Mouse (Mus musculus) limb, embryonic 11.5 days (tissue): ENCODE results near the gene Zfp62. TPM values are rescaled to one million over a fixed set of nuclear protein-coding genes. Genes with fewer than 3 reads are reported as not detected.

Source experiments
- ATAC-seq: fragments of 200-750 bp; cut with Nextera tagmentation; 2 replicates; pipeline ENCODE4 v1.8.0; 2017; ENCODE audit warnings: low read depth; ENCODE audit not compliant: insufficient number of reproducible peaks, low FRiP score, low TSS enrichment
- DNase-seq: peaks from one replicate; pipeline ENCODE4 v3.0.0-alpha.2; 2015; ENCODE audit warnings: low spot score
- H3K27ac ChIP-seq: fragments of 300-500 bp; sonication (generic); replicated peaks from 2 replicates; pipeline ENCODE4 v1.5.1; 2014; ENCODE audit warnings: low read depth, mild to moderate bottlenecking, low read length
- H3K27me3 ChIP-seq: fragments of 300-500 bp; sonication (generic); 2 replicates; pipeline ENCODE4 v1.6.1; 2014; ENCODE audit warnings: mild to moderate bottlenecking, low read length, mixed read lengths; ENCODE audit not compliant: control insufficient read depth, insufficient read depth
- H3K36me3 ChIP-seq: fragments of 300-500 bp; sonication (generic); 2 replicates; pipeline ENCODE4 v1.6.1; 2014; ENCODE audit warnings: mild to moderate bottlenecking, low read length, moderate library complexity, mixed read lengths; ENCODE audit not compliant: control insufficient read depth, insufficient read depth
- H3K4me1 ChIP-seq: fragments of 300-500 bp; sonication (generic); 2 replicates; pipeline ENCODE4 v1.6.1; 2014; ENCODE audit warnings: low read length, mixed read lengths; ENCODE audit not compliant: control insufficient read depth, insufficient read depth
- H3K4me2 ChIP-seq: fragments of 300-500 bp; sonication (generic); 2 replicates; pipeline ENCODE4 v1.6.1; 2014; ENCODE audit warnings: low read depth, mild to moderate bottlenecking, moderate library complexity; ENCODE audit not compliant: severe bottlenecking
- H3K4me3 ChIP-seq: fragments of 300-500 bp; sonication (generic); 2 replicates; pipeline ENCODE4 v1.5.1; 2014; ENCODE audit warnings: low read depth, low read length
- H3K9ac ChIP-seq: fragments of 300-500 bp; sonication (generic); 2 replicates; pipeline ENCODE4 v1.6.1; 2014; ENCODE audit warnings: mild to moderate bottlenecking, low read length
- H3K9me3 ChIP-seq: fragments of 300-500 bp; sonication (generic); 2 replicates; pipeline ENCODE4 v1.6.1; 2016; ENCODE audit warnings: low read length; ENCODE audit not compliant: control insufficient read depth
- WGBS: fragments of 180-500 bp; shearing (Covaris S2); extraction: QIAGEN DNeasy Blood & Tissue Kit; methylation state at CpG from one replicate; pipeline ENCODE4 v1.1.7; 2014; 5-methylcytosine and 5-hydroxymethylcytosine counted together
- polyA plus RNA-seq: library from polyadenylated mRNA; unstranded; fragments of >200 nt; fragmentation: Nextera tagmentation; extraction: Ambion mirVana; gene quantifications from 2 replicates; pipeline ENCODE4 v1.2.1, GENCODE M21; 2014

Gene Zfp62
- polyA plus RNA-seq, 1 experiment from 2014 or later, result 54.1 TPM

- Histone ChIP-seq H3K9me3 (no peaks in the 10 kb centered on the region), H3K9ac (no peak overlapping the region), H3K4me3 (no peak overlapping the region), H3K27me3 (no peaks in the 10 kb centered on the region), H3K4me1 (peaks cover 16% of the 10 kb centered on the region; the same call in 1 of the 2 replicates), H3K36me3 (no peaks in the 10 kb centered on the region), H3K4me2 (no peak overlapping the region), H3K27ac (no peak overlapping the region)
- WGBS, result 84% methylated on average over 6 of the region's 6 CpGs
- ATAC-seq, result no peak
- DNase-seq, result peak; percentile 20
Measured at GRCm38 (mm10) chr11:49248226-49248973, 45.3 kb downstream of the Zfp62 start.

GRCm38 (mm10) chr11:49248974-49249700 is 46.0 kb downstream of the Zfp62 start:
- H3K4me1 ChIP-seq, result peaks cover 16% of the 10 kb centered on the region; the same call in 1 of the 2 replicates
- DNase-seq, result peak; percentile 17
- no peaks in the 10 kb centered on the region for H3K36me3 ChIP-seq
- H3K9me3 ChIP-seq, result no peaks in the 10 kb centered on the region
- no peak for ATAC-seq
- H3K4me2 ChIP-seq, result no peak overlapping the region
- no peaks in the 10 kb centered on the region for H3K27me3 ChIP-seq
- 81% methylated on average over 6 of the region's 6 CpGs for WGBS
- no peak overlapping the region for H3K9ac ChIP-seq
- no peak overlapping the region for H3K4me3 ChIP-seq
- no peak overlapping the region for H3K27ac ChIP-seq

GRCm38 (mm10) chr11:49249811-49250421 is 46.8 kb downstream of the Zfp62 start:
- Histone ChIP-seq H3K9me3 (no peaks in the 10 kb centered on the region), H3K36me3 (no peaks in the 10 kb centered on the region), H3K4me1 (peaks cover 11% of the 10 kb centered on the region; the same call in 1 of the 2 replicates), H3K9ac (peak overlapping the region; percentile 93), H3K4me3 (peak overlapping the region; percentile 77), H3K27me3 (no peaks in the 10 kb centered on the region), H3K4me2 (peak overlapping the region; percentile 75), H3K27ac (peak overlapping the region; percentile 83; the same call in 1 of the 2 replicates)
- no peak for DNase-seq
- WGBS, result 26% methylated on average over 10 of the region's 10 CpGs
- ATAC-seq, result 0 out of 2 replicates have a peak, but pooled peaks have one; percentile 19

DNA sequence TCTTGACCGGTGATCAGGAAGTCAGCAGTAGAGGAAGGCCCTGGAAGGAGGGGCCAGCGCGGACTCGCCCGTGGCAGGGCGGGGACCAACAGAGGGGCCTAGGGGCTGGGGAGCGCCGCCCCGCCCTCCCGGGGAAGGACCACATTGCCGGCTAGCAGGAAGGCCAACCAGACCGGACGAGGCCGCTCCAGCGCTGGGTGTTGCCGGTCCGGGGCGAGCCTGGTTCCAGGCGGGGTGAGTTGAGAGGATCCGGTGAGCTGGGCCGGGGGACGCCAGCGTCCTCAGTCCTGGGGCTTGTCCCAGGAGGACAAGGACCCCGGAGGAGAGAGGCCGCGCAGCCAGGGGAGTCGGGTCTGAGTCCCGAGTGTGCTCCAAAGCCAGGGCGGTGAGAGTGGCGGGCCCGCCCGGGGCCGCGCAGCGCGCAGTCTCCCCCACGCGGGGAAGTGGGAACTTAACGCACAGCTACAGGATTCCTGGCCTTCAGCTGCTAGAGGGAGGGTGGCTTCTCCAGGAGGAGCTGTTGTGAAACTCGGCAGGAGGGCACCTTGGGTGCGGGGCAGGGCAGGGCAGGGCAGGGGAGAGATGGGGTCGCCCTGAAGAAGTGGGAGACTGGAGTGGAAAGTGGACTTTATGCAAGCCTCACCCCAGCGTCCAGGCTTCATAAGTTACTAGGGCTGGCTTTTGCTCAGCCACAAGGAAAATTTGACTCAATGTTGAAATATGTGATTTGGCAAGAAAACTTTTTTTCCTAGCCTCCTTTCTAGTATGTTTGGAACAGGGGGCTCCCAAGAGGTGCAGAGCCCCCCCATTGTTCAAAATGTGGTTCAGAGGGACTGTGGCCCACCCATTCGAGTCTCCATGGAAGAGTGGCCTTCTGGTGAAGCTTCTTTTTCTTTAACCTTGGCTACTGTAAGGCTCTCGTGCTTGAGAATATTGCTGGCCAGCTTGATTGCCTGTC is 47.6 kb downstream of the Zfp62 start:
- WGBS, result 2% methylated on average over 45 of the region's 45 CpGs
- H3K4me3 ChIP-seq, result peak overlapping the region; percentile 77
- H3K27me3 ChIP-seq, result no peaks in the 10 kb centered on the region

GRCm38 (mm10) chr11:49251380-49251761 is 48.3 kb downstream of the Zfp62 start:
- Histone ChIP-seq H3K4me3 (peak overlapping the region; percentile 77), H3K27me3 (no peaks in the 10 kb centered on the region), H3K9me3 (no peaks in the 10 kb centered on the region), H3K4me1 (0 out of 2 replicates have a peak, but pooled peaks cover 6% of the 10 kb centered on the region), H3K36me3 (no peaks in the 10 kb centered on the region), H3K27ac (no peak overlapping the region), H3K9ac (no peak overlapping the region), H3K4me2 (peak overlapping the region; percentile 75)
- DNase-seq, result no peak
- no peak for ATAC-seq
- 70% methylated on average over 7 of the region's 7 CpGs for WGBS

More for the DNA sequence above, 47.6 kb downstream of the Zfp62 start:
- no peaks in the 10 kb centered on the region for H3K36me3 ChIP-seq
- ATAC-seq (peak; percentile 95), DNase-seq (peak; percentile 91)
- no peaks in the 10 kb centered on the region for H3K9me3 ChIP-seq
- H3K27ac ChIP-seq, result peak overlapping the region; percentile 83
- H3K4me1 ChIP-seq, result 0 out of 2 replicates have a peak, but pooled peaks cover 6% of the 10 kb centered on the region
- peak overlapping the region; percentile 75 for H3K4me2 ChIP-seq
- H3K9ac ChIP-seq, result peak overlapping the region; percentile 93

DNA sequence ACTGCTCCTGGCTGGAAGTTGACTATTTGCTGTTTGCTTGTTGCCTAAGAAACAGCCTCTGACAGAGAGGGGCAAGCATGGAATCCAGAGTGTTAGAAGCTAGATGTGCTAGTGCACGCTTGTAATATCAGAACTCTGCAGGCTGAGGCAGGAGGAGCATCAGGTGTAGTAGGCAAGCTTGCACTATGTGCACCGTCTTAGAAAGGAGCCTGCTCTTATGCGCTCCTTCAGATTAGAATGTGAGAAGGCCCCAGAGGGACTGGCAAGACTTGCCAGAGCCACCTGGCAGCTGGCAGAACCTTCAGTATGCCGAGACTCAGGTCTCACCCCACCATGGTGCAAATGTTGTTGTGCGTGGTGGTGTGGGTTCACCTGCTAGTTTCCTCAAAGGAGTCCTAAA is 49.0 kb downstream of the Zfp62 start:
- H3K9me3 ChIP-seq, result no peaks in the 10 kb centered on the region
- H3K4me3 ChIP-seq, result no peak overlapping the region
- 96% methylated on average over 5 of the region's 5 CpGs for WGBS
- H3K36me3 ChIP-seq, result no peaks in the 10 kb centered on the region
- no peak overlapping the region for H3K27ac ChIP-seq
- ATAC-seq (no peak), DNase-seq (no peak)
- H3K4me2 ChIP-seq, result no peak overlapping the region
- H3K9ac ChIP-seq, result no peak overlapping the region
- 0 out of 2 replicates have a peak, but pooled peaks cover 6% of the 10 kb centered on the region for H3K4me1 ChIP-seq
- no peaks in the 10 kb centered on the region for H3K27me3 ChIP-seq

GRCm38 (mm10) chr11:49253035-49253434 is 49.9 kb downstream of the Zfp62 start:
- Histone ChIP-seq H3K4me2 (no peak overlapping the region), H3K36me3 (no peaks in the 10 kb centered on the region)

More at GRCm38 (mm10) chr11:49253035-49253434, 49.9 kb downstream of the Zfp62 start:
- no peak overlapping the region for H3K27ac ChIP-seq
- 96% methylated on average over 6 of the region's 6 CpGs for WGBS
- H3K9ac ChIP-seq, result no peak overlapping the region
- DNase-seq (no peak), ATAC-seq (no peak)
- H3K27me3 ChIP-seq, result no peaks in the 10 kb centered on the region
- no peak overlapping the region for H3K4me3 ChIP-seq
- 0 out of 2 replicates have a peak, but pooled peaks cover 6% of the 10 kb centered on the region for H3K4me1 ChIP-seq
- H3K9me3 ChIP-seq, result no peaks in the 10 kb centered on the region
